9 mouse cellular contexts compared by ENCODE assay signal in the genomic region with DNA sequence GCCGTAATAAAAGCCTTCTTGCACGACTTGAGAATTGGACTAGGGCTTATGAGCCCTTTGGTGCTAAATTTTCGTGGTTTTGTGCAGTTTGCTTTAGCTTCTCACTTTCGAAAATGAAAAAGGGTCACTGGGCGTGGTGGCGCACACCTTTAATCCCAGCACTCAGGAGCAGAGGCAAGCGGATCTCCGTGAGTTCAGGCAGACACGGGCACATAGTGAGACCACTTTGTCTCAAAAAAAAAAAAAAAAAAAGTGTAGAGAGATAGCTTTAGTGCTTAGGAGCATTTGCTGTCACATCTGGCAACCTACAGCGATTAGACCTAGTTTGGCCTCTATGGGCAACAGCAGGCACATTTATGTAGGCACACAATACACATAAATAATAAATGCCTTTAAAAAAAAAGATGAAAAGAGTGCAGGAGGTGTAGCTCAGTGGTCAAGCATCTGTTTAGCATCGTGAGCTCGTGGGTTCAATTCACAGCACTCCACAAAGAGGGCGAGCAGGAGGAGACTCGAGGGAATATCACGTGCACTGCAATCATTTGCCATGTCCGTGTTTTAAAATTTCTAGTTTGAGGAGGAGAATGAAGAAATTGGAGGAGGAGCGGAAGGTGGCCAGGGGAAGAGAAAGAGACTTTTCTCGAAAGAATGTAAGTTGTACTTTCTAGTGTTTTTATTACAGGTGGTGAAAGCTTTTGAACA. TPM values are rescaled to one million over a fixed set of nuclear protein-coding genes. Genes with fewer than 3 reads are reported as not detected.
DNase-seq lines count a peak whose midpoint lies in the region; ATAC-seq lines count a peak whose summit lies in the region.
"Had no signal": no experiment of that assay in that cellular context is flagged by ENCODE, and none has a peak within 500 bp of the region (broad histone marks: within the 10 kb centered on the region; RNA-seq: fewer than 3 reads in every experiment).

No protein-coding gene starts in this region.

- WGBS in kidney, embryonic 15.5 days, result 42% methylated on average over 18 of the region's 18 CpGs
- WGBS in hindbrain, embryonic 14.5 days, result 42% methylated on average over 18 of the region's 18 CpGs
- 42% methylated on average over 18 of the region's 18 CpGs for WGBS in midbrain, embryonic 15.5 days

- H3K4me1 ChIP-seq in kidney, embryonic 15.5 days, result peaks cover 14% of the 10 kb centered on the region
- peaks cover 20% of the 10 kb centered on the region for H3K4me1 ChIP-seq in hindbrain, embryonic 14.5 days (replicated peaks; ENCODE audit: control insufficient read depth, insufficient read depth, low read length)
- H3K4me1 ChIP-seq in midbrain, embryonic 15.5 days, result peaks cover 20% of the 10 kb centered on the region

- H3K9ac ChIP-seq in kidney, embryonic 15.5 days, result peak overlapping the region; percentile 75
- peak overlapping the region; percentile 59 for H3K9ac ChIP-seq in hindbrain, embryonic 14.5 days
- H3K9ac ChIP-seq in midbrain, embryonic 15.5 days, result peak overlapping the region; percentile 61

- H3K27me3 ChIP-seq in kidney, embryonic 15.5 days, result no peaks in the 10 kb centered on the region
- no peaks in the 10 kb centered on the region for H3K27me3 ChIP-seq in hindbrain, embryonic 14.5 days (ENCODE audit: control insufficient read depth, insufficient read depth, low read length)
- no peaks in the 10 kb centered on the region for H3K27me3 ChIP-seq in midbrain, embryonic 15.5 days (replicated peaks)

- H3K27ac ChIP-seq in kidney, embryonic 15.5 days, result no peak overlapping the region
- H3K27ac ChIP-seq in hindbrain, embryonic 14.5 days, result no peak overlapping the region
- H3K27ac ChIP-seq in midbrain, embryonic 15.5 days, result peak overlapping the region; percentile 76; the same call in 1 of the 2 replicates

- peak overlapping the region; percentile 72 for H3K4me2 ChIP-seq in kidney, embryonic 15.5 days
- H3K4me2 ChIP-seq in hindbrain, embryonic 14.5 days (replicated peaks), result peak overlapping the region; percentile 51
- peak overlapping the region; percentile 67 for H3K4me2 ChIP-seq in midbrain, embryonic 15.5 days

- H3K9me3 ChIP-seq in kidney, embryonic 15.5 days (replicated peaks), result no peaks in the 10 kb centered on the region
- no peaks in the 10 kb centered on the region for H3K9me3 ChIP-seq in hindbrain, embryonic 14.5 days (ENCODE audit: control insufficient read depth, low read length)
- H3K9me3 ChIP-seq in midbrain, embryonic 15.5 days, result no peaks in the 10 kb centered on the region

- no peak for DNase-seq in kidney, postnatal 14 days
- DNase-seq in NIH3T3 (ENCODE audit: low read depth) (peak; percentile 49), adipocyte (ENCODE audit: low spot score) (no peak)
- DNase-seq in hindbrain, embryonic 14.5 days (ENCODE audit: low spot score), result no peak
- no peak for DNase-seq in cerebellum, postnatal 36 days
- no peak for DNase-seq in kidney, postnatal 25 days
- DNase-seq: adrenal gland, postnatal 25 days had no signal

- peak overlapping the region; percentile 71 for H3K4me3 ChIP-seq in kidney, embryonic 15.5 days (replicated peaks)
- H3K4me3 ChIP-seq in hindbrain, embryonic 14.5 days (replicated peaks; ENCODE audit: low read length), result peak overlapping the region; percentile 44
- H3K4me3 ChIP-seq in midbrain, embryonic 15.5 days, result peak overlapping the region; percentile 48

- H3K36me3 ChIP-seq in kidney, embryonic 15.5 days, result 0 out of 2 replicates have a peak, but pooled peaks cover 3% of the 10 kb centered on the region
- H3K36me3 ChIP-seq in hindbrain, embryonic 14.5 days (replicated peaks; ENCODE audit: control insufficient read depth, insufficient read depth), result no peaks in the 10 kb centered on the region
- no peaks in the 10 kb centered on the region for H3K36me3 ChIP-seq in midbrain, embryonic 15.5 days (replicated peaks)

- no peak for ATAC-seq in kidney, embryonic 15.5 days (replicated peaks; ENCODE audit: low FRiP score)
- ATAC-seq in hindbrain, embryonic 14.5 days (ENCODE audit: low FRiP score), result no peak
- no peak for ATAC-seq in midbrain, embryonic 15.5 days (replicated peaks)

RNA-seq across cellular contexts. Expression of a gene that starts 1.0 kb away (rescaled TPM):
- polyA plus RNA-seq in kidney, embryonic 15.5 days (2015; fragmentation: Nextera tagmentation; extraction: Ambion mirVana), result 34.2 and 42.9 TPM in 2 replicates
- polyA plus RNA-seq in hindbrain, embryonic 14.5 days (2014; fragmentation: Nextera tagmentation; extraction: Ambion mirVana), result 41.0 and 50.6 TPM in 2 replicates
- polyA plus RNA-seq in midbrain, embryonic 15.5 days (2015; fragmentation: Nextera tagmentation; extraction: Ambion mirVana), result 53.8 and 54.6 TPM in 2 replicates

RNA-seq across cellular contexts. Expression of a gene that starts 10.2 kb away (rescaled TPM):
- polyA plus RNA-seq in kidney, embryonic 15.5 days (2015; fragmentation: Nextera tagmentation; extraction: Ambion mirVana), result 34.0 and 35.6 TPM in 2 replicates
- 51.8 and 52.0 TPM in 2 replicates for polyA plus RNA-seq in hindbrain, embryonic 14.5 days (2014; fragmentation: Nextera tagmentation; extraction: Ambion mirVana)
- 56.1 TPM in 2 replicates for polyA plus RNA-seq in midbrain, embryonic 15.5 days (2015; fragmentation: Nextera tagmentation; extraction: Ambion mirVana)

RNA-seq across cellular contexts. Expression of a gene that starts 18.6 kb away (rescaled TPM):
- 8.4 and 10.9 TPM in 2 replicates for polyA plus RNA-seq in kidney, embryonic 15.5 days (2015; fragmentation: Nextera tagmentation; extraction: Ambion mirVana)
- 105 and 130 TPM in 2 replicates for polyA plus RNA-seq in hindbrain, embryonic 14.5 days (2014; fragmentation: Nextera tagmentation; extraction: Ambion mirVana)
- 110 and 114 TPM in 2 replicates for polyA plus RNA-seq in midbrain, embryonic 15.5 days (2015; fragmentation: Nextera tagmentation; extraction: Ambion mirVana)

RNA-seq across cellular contexts. Expression of a gene that starts 36.1 kb away (rescaled TPM):
- polyA plus RNA-seq in kidney, embryonic 15.5 days (2015; fragmentation: Nextera tagmentation; extraction: Ambion mirVana), result 1.00 and 1.1 TPM in 2 replicates
- polyA plus RNA-seq in hindbrain, embryonic 14.5 days (2014; fragmentation: Nextera tagmentation; extraction: Ambion mirVana), result 15.4 and 18.3 TPM in 2 replicates
- polyA plus RNA-seq in midbrain, embryonic 15.5 days (2015; fragmentation: Nextera tagmentation; extraction: Ambion mirVana), result 18.9 and 19.4 TPM in 2 replicates

RNA-seq across cellular contexts. Expression of a gene that starts 38.5 kb away (rescaled TPM):
- 0.50 TPM in 1 of 2 replicates, not detected in the other for polyA plus RNA-seq in kidney, embryonic 15.5 days (2015; fragmentation: Nextera tagmentation; extraction: Ambion mirVana)
- polyA plus RNA-seq in hindbrain, embryonic 14.5 days (2014; fragmentation: Nextera tagmentation; extraction: Ambion mirVana), result 1.7 and 2.8 TPM in 2 replicates
- 2.8 and 3.5 TPM in 2 replicates for polyA plus RNA-seq in midbrain, embryonic 15.5 days (2015; fragmentation: Nextera tagmentation; extraction: Ambion mirVana)
